Mouse (Mus musculus) lung, postnatal 0 days (tissue): Measurements from ENCODE around the gene Sgk2. TPM values are rescaled to one million over a fixed set of nuclear protein-coding genes. Genes with fewer than 3 reads are reported as not detected.

Experiments used
- ATAC-seq: fragments of 200-750 bp; cut with Nextera tagmentation; 2 replicates; pipeline ENCODE4 v1.8.0; 2017; ENCODE audit warnings: moderate library complexity
- DNase-seq: peaks from one replicate; pipeline ENCODE4 v3.0.0-alpha.2; 2016; ENCODE audit warnings: low spot score
- H3K27ac ChIP-seq: fragments of 300-500 bp; sonication (generic); 2 replicates; pipeline ENCODE4 v1.5.1; 2014; ENCODE audit warnings: antibody characterized with exemption, mild to moderate bottlenecking, low read length, mixed read lengths
- H3K27me3 ChIP-seq: fragments of 300-500 bp; sonication (generic); replicated peaks from 2 replicates; pipeline ENCODE4 v1.6.1; 2014; ENCODE audit warnings: low read length, mixed read lengths; ENCODE audit not compliant: insufficient read depth
- H3K36me3 ChIP-seq: fragments of 300-500 bp; sonication (generic); 2 replicates; pipeline ENCODE4 v1.6.1; 2014; ENCODE audit warnings: low read length, mixed read lengths; ENCODE audit not compliant: insufficient read depth
- H3K4me1 ChIP-seq: fragments of 300-500 bp; sonication (generic); 2 replicates; pipeline ENCODE4 v1.6.1; 2014; ENCODE audit warnings: antibody characterized with exemption, low read depth, low read length, mixed read lengths; ENCODE audit not compliant: insufficient read depth
- H3K4me2 ChIP-seq: fragments of 300-500 bp; sonication (generic); replicated peaks from 2 replicates; pipeline ENCODE4 v1.6.1; 2014; ENCODE audit warnings: low read depth, mild to moderate bottlenecking, low read length, moderate library complexity, mixed read lengths
- H3K4me3 ChIP-seq: fragments of 300-500 bp; sonication (generic); 2 replicates; pipeline ENCODE4 v1.5.1; 2014; ENCODE audit warnings: low read depth, low read length
- H3K9ac ChIP-seq: fragments of 300-500 bp; sonication (generic); replicated peaks from 2 replicates; pipeline ENCODE4 v1.6.1; 2014; ENCODE audit warnings: low read depth, mild to moderate bottlenecking
- H3K9me3 ChIP-seq: fragments of 300-500 bp; sonication (generic); 2 replicates; pipeline ENCODE4 v1.6.1; 2016; ENCODE audit warnings: low read length, mixed read lengths
- CTCF ChIP-seq: IDR thresholded peaks from 2 replicates; pipeline ENCODE4 v1.5.1; 2016; ENCODE audit warnings: antibody characterized with exemption, mild to moderate bottlenecking
- EP300 ChIP-seq: IDR thresholded peaks from 2 replicates; pipeline ENCODE4 v1.6.1; 2016; ENCODE audit warnings: antibody characterized with exemption, mild to moderate bottlenecking, control low read depth
- WGBS: fragments of 180-500 bp; shearing (Covaris S2); extraction: QIAGEN DNeasy Blood & Tissue Kit; methylation state at CpG from one replicate; pipeline ENCODE4 v1.1.7; 2014; 5-methylcytosine and 5-hydroxymethylcytosine counted together
- polyA plus RNA-seq: library from polyadenylated mRNA; unstranded; fragments of >200 nt; fragmentation: Nextera tagmentation; extraction: Ambion mirVana; gene quantifications from 2 replicates; pipeline ENCODE4 v1.2.1, GENCODE M21; 2015

Sgk2 gene
- polyA plus RNA-seq, 1 experiment from 2014 or later, result 0.08 TPM

GRCm38 (mm10) chr2:162970896-162971295, 16.2 kb upstream of the Sgk2 start:
- WGBS, result 81% methylated on average over 6 of the region's 6 CpGs
- no peak for DNase-seq
- H3K9me3 ChIP-seq, result no peaks in the 10 kb centered on the region
- H3K4me3 ChIP-seq, result no peak overlapping the region
- H3K9ac ChIP-seq, result no peak overlapping the region
- H3K27ac ChIP-seq, result no peak overlapping the region
- TF ChIP-seq EP300 (no peak), CTCF (no peak)
- H3K27me3 ChIP-seq, result no peaks in the 10 kb centered on the region
- no peaks in the 10 kb centered on the region for H3K36me3 ChIP-seq
- no peak for ATAC-seq
- H3K4me1 ChIP-seq, result peaks cover 5% of the 10 kb centered on the region; the same call in 1 of the 2 replicates
- no peak overlapping the region for H3K4me2 ChIP-seq

- H3K36me3 ChIP-seq, result no peaks in the 10 kb centered on the region
- DNase-seq (no peak), ATAC-seq (no peak)
- H3K27ac ChIP-seq, result no peak overlapping the region
- H3K4me2 ChIP-seq, result no peak overlapping the region
- no peaks in the 10 kb centered on the region for H3K9me3 ChIP-seq
- TF ChIP-seq CTCF (no peak), EP300 (no peak)
- H3K9ac ChIP-seq, result no peak overlapping the region
- 23% methylated on average over 7 of the region's 7 CpGs for WGBS
- H3K4me1 ChIP-seq, result peaks cover 7% of the 10 kb centered on the region; the same call in 1 of the 2 replicates
- no peak overlapping the region for H3K4me3 ChIP-seq
- H3K27me3 ChIP-seq, result no peaks in the 10 kb centered on the region
These were observed 14.4 kb upstream of the Sgk2 start for GRCm38 (mm10) chr2:162972752-162973151.

GRCm38 (mm10) chr2:162973206-162973605, 13.9 kb upstream of the Sgk2 start:
- no peak for ATAC-seq
- TF ChIP-seq CTCF, result no peak
- no peak for TF ChIP-seq EP300
- 42% methylated on average over 5 of the region's 5 CpGs for WGBS

GRCm38 (mm10) chr2:162973637-162974036, 13.5 kb upstream of the Sgk2 start:
- H3K27ac ChIP-seq, result no peak overlapping the region
- H3K4me3 ChIP-seq, result no peak overlapping the region
- H3K27me3 ChIP-seq, result no peaks in the 10 kb centered on the region
- DNase-seq, result peak; percentile 34
- 15% methylated on average over 11 of the region's 11 CpGs for WGBS
- no peak for TF ChIP-seq EP300
- H3K4me1 ChIP-seq, result peaks cover 7% of the 10 kb centered on the region; the same call in 1 of the 2 replicates
- no peak overlapping the region for H3K9ac ChIP-seq
- no peak for ATAC-seq
- no peaks in the 10 kb centered on the region for H3K9me3 ChIP-seq
- no peaks in the 10 kb centered on the region for H3K36me3 ChIP-seq
- H3K4me2 ChIP-seq, result no peak overlapping the region

More at GRCm38 (mm10) chr2:162973206-162973605, 13.9 kb upstream of the Sgk2 start:
- Histone ChIP-seq H3K4me2 (no peak overlapping the region), H3K9ac (no peak overlapping the region), H3K4me1 (peaks cover 7% of the 10 kb centered on the region; the same call in 1 of the 2 replicates), H3K36me3 (no peaks in the 10 kb centered on the region), H3K27ac (no peak overlapping the region), H3K27me3 (no peaks in the 10 kb centered on the region), H3K9me3 (no peaks in the 10 kb centered on the region), H3K4me3 (no peak overlapping the region)
- no peak for DNase-seq

- WGBS, result 57% methylated on average over 11 of the region's 11 CpGs
- H3K27ac ChIP-seq, result no peak overlapping the region
- DNase-seq (no peak), ATAC-seq (no peak)
- no peak overlapping the region for H3K9ac ChIP-seq
- H3K36me3 ChIP-seq, result no peaks in the 10 kb centered on the region
- no peak overlapping the region for H3K4me2 ChIP-seq
- H3K4me1 ChIP-seq, result peaks cover 7% of the 10 kb centered on the region; the same call in 1 of the 2 replicates
- H3K27me3 ChIP-seq, result no peaks in the 10 kb centered on the region
- no peak for TF ChIP-seq CTCF
- no peak for TF ChIP-seq EP300
- H3K9me3 ChIP-seq, result no peaks in the 10 kb centered on the region
- H3K4me3 ChIP-seq, result no peak overlapping the region
These were observed 11.9 kb upstream of the Sgk2 start for GRCm38 (mm10) chr2:162975157-162975775.

GRCm38 (mm10) chr2:162976001-162976400, 11.1 kb upstream of the Sgk2 start:
- Histone ChIP-seq H3K9ac (no peak overlapping the region), H3K36me3 (no peaks in the 10 kb centered on the region), H3K27me3 (no peaks in the 10 kb centered on the region), H3K4me1 (peaks cover 7% of the 10 kb centered on the region; the same call in 1 of the 2 replicates), H3K4me2 (no peak overlapping the region), H3K9me3 (no peaks in the 10 kb centered on the region), H3K27ac (no peak overlapping the region), H3K4me3 (no peak overlapping the region)
- no peak for TF ChIP-seq EP300
- no peak for TF ChIP-seq CTCF
- 48% methylated on average over 4 of the region's 4 CpGs for WGBS
- peak; percentile 21 for DNase-seq
- peak; percentile 55 for ATAC-seq
